Mouse (Mus musculus) T-helper 17 cell (primary cell): Measurements from ENCODE around the gene Taf13.

Experiments
- in situ Hi-C, 2 experiments: fragments of 300-600 bp; cut with MboI, MseI; formaldehyde crosslinking; loops; 1 replicate in 1 of 2; 2 replicates in 1 of 2; pipeline ENCODE4 v1.15.1; 2025; ENCODE audit warnings: high pct_unique_total_duplicates in 2 of 2

Gene Taf13

GRCm38 (mm10) chr3:108572309-108573010 lies 962 bp downstream of the Taf13 start:
- in situ Hi-C loops = loop anchor here in 1 of 2 experiments (10.0 to 25.0 kb wide), 2 partner anchors 202 to 1510 kb away; no protein-coding TSS in a partner anchor

GRCm38 (mm10) chr3:108574018-108574417 lies 2.5 kb downstream of the Taf13 start:
- in situ Hi-C loops = loop anchor here in 1 of 2 experiments (10.0 to 25.0 kb wide), 2 partner anchors 201 to 1512 kb away; no protein-coding TSS in a partner anchor

- in situ Hi-C loops = no loop called here
These were observed 13.1 kb downstream of the Taf13 start for GRCm38 (mm10) chr3:108584580-108584979.

- in situ Hi-C loops = no loop called here
These were observed 16.9 kb downstream of the Taf13 start for GRCm38 (mm10) chr3:108588446-108588845.

- in situ Hi-C loops = no loop called here
These were observed 19.5 kb downstream of the Taf13 start, which contains the start of gene Wdr47 for GRCm38 (mm10) chr3:108590786-108591529. Gene Wdr47, plus strand, starts transcription at chr3:108591279.

- in situ Hi-C loops = no loop called here
These were observed 20.3 kb downstream of the Taf13 start for GRCm38 (mm10) chr3:108591530-108592522.

- in situ Hi-C loops = no loop called here
These were observed 37.4 kb downstream of the Taf13 start for GRCm38 (mm10) chr3:108608906-108609305.
